Mouse (Mus musculus): ENCODE results near the gene Gm42906. TPM values are rescaled to one million over a fixed set of nuclear protein-coding genes. Genes with fewer than 3 reads are reported as not detected.
A peak's percentile ranks its signal among the peaks of the same experiment; 100 is the strongest.

The Gm42906 gene
- polyA plus RNA-seq, 1 experiment: not detected

GRCm38 (mm10) chr5:151368395-151369190 is 59.4 kb downstream of the Gm42906 start:
- no peaks in the 10 kb centered on the region for H3K27me3 ChIP-seq (ENCODE audit: control insufficient read depth, insufficient read depth, low read length, poor library complexity, severe bottlenecking)
- peak overlapping the region; percentile 94 for H3K4me3 ChIP-seq (ENCODE audit: low read depth, low read length)
- peak overlapping the region; percentile 97 for H3K27ac ChIP-seq (ENCODE audit: insufficient read depth, low read length)
- H3K36me3 ChIP-seq (ENCODE audit: control insufficient read depth, insufficient read depth, low read length, poor library complexity, severe bottlenecking): no peaks in the 10 kb centered on the region
- H3K9ac ChIP-seq (ENCODE audit: low read depth, poor library complexity, severe bottlenecking): peak overlapping the region; percentile 65
- H3K9me3 ChIP-seq (replicated peaks; ENCODE audit: control insufficient read depth, insufficient read depth, low read length, poor library complexity, severe bottlenecking): no peaks in the 10 kb centered on the region
- H3K4me1 ChIP-seq (ENCODE audit: control insufficient read depth, insufficient read depth, low read length): peaks cover 4% of the 10 kb centered on the region
- TF ChIP-seq CTCF (IDR thresholded peaks at IDR 0.05; ENCODE audit: low read depth, low read length): peak; percentile 62
- TF ChIP-seq EP300 (IDR thresholded peaks at IDR 0.05; ENCODE audit: insufficient read depth, low read depth, low read length): 0 out of 2 replicates have a peak, but pooled peaks have one; percentile 19
- peak; percentile 53 for TF ChIP-seq POLR2A (IDR thresholded peaks at IDR 0.05; ENCODE audit: insufficient read depth, low read length)

- H3K9me3 ChIP-seq (replicated peaks; ENCODE audit: control insufficient read depth, insufficient read depth, low read length, poor library complexity, severe bottlenecking): no peaks in the 10 kb centered on the region
- H3K27me3 ChIP-seq (ENCODE audit: control insufficient read depth, insufficient read depth, low read length, poor library complexity, severe bottlenecking): no peaks in the 10 kb centered on the region
- peak overlapping the region; percentile 74 for H3K4me3 ChIP-seq (ENCODE audit: low read depth, low read length)
- H3K9ac ChIP-seq (ENCODE audit: low read depth, poor library complexity, severe bottlenecking): peak overlapping the region; percentile 27
- TF ChIP-seq EP300 (IDR thresholded peaks at IDR 0.05; ENCODE audit: insufficient read depth, low read depth, low read length) (no peak), CTCF (IDR thresholded peaks at IDR 0.05; ENCODE audit: low read depth, low read length) (no peak), POLR2A (IDR thresholded peaks at IDR 0.05; ENCODE audit: insufficient read depth, low read length) (no peak)
- H3K36me3 ChIP-seq (ENCODE audit: control insufficient read depth, insufficient read depth, low read length, poor library complexity, severe bottlenecking): no peaks in the 10 kb centered on the region
- H3K4me1 ChIP-seq (ENCODE audit: control insufficient read depth, insufficient read depth, low read length): peaks cover 4% of the 10 kb centered on the region
- peak overlapping the region; percentile 80 for H3K27ac ChIP-seq (ENCODE audit: insufficient read depth, low read length)
Observed at GRCm38 (mm10) chr5:151367881-151368394, 60.0 kb downstream of the Gm42906 start.

GRCm38 (mm10) chr5:151367317-151367716 is 60.6 kb downstream of the Gm42906 start:
- Histone ChIP-seq H3K27me3 (ENCODE audit: control insufficient read depth, insufficient read depth, low read length, poor library complexity, severe bottlenecking) (no peaks in the 10 kb centered on the region), H3K27ac (ENCODE audit: insufficient read depth, low read length) (no peak overlapping the region), H3K4me1 (ENCODE audit: control insufficient read depth, insufficient read depth, low read length) (peaks cover 4% of the 10 kb centered on the region), H3K9me3 (replicated peaks; ENCODE audit: control insufficient read depth, insufficient read depth, low read length, poor library complexity, severe bottlenecking) (no peaks in the 10 kb centered on the region), H3K9ac (ENCODE audit: low read depth, poor library complexity, severe bottlenecking) (peak overlapping the region; percentile 27; the same call in 1 of the 2 replicates), H3K4me3 (ENCODE audit: low read depth, low read length) (no peak overlapping the region), H3K36me3 (ENCODE audit: control insufficient read depth, insufficient read depth, low read length, poor library complexity, severe bottlenecking) (no peaks in the 10 kb centered on the region)
- TF ChIP-seq CTCF (IDR thresholded peaks at IDR 0.05; ENCODE audit: low read depth, low read length) (no peak), POLR2A (IDR thresholded peaks at IDR 0.05; ENCODE audit: insufficient read depth, low read length) (no peak), EP300 (IDR thresholded peaks at IDR 0.05; ENCODE audit: insufficient read depth, low read depth, low read length) (no peak)

GRCm38 (mm10) chr5:151363343-151364000 is 64.5 kb downstream of the Gm42906 start:
- Histone ChIP-seq H3K36me3 (ENCODE audit: control insufficient read depth, insufficient read depth, low read length, poor library complexity, severe bottlenecking) (no peaks in the 10 kb centered on the region), H3K4me1 (ENCODE audit: control insufficient read depth, insufficient read depth, low read length) (peaks cover 4% of the 10 kb centered on the region), H3K9ac (ENCODE audit: low read depth, poor library complexity, severe bottlenecking) (no peak overlapping the region), H3K9me3 (replicated peaks; ENCODE audit: control insufficient read depth, insufficient read depth, low read length, poor library complexity, severe bottlenecking) (no peaks in the 10 kb centered on the region), H3K27ac (ENCODE audit: insufficient read depth, low read length) (no peak overlapping the region), H3K4me3 (ENCODE audit: low read depth, low read length) (no peak overlapping the region), H3K27me3 (ENCODE audit: control insufficient read depth, insufficient read depth, low read length, poor library complexity, severe bottlenecking) (no peaks in the 10 kb centered on the region)
- TF ChIP-seq CTCF (IDR thresholded peaks at IDR 0.05; ENCODE audit: low read depth, low read length): no peak
- no peak for TF ChIP-seq EP300 (IDR thresholded peaks at IDR 0.05; ENCODE audit: insufficient read depth, low read depth, low read length)
- no peak for TF ChIP-seq POLR2A (IDR thresholded peaks at IDR 0.05; ENCODE audit: insufficient read depth, low read length)

GRCm38 (mm10) chr5:151349616-151350015 is 78.3 kb downstream of the Gm42906 start:
- H3K9me3 ChIP-seq (replicated peaks; ENCODE audit: control insufficient read depth, insufficient read depth, low read length, poor library complexity, severe bottlenecking): 0 out of 2 replicates have a peak, but pooled peaks cover 3% of the 10 kb centered on the region
- H3K27ac ChIP-seq (ENCODE audit: insufficient read depth, low read length): no peak overlapping the region
- H3K9ac ChIP-seq (ENCODE audit: low read depth, poor library complexity, severe bottlenecking): no peak overlapping the region
- no peaks in the 10 kb centered on the region for H3K27me3 ChIP-seq (ENCODE audit: control insufficient read depth, insufficient read depth, low read length, poor library complexity, severe bottlenecking)
- no peak overlapping the region for H3K4me3 ChIP-seq (ENCODE audit: low read depth, low read length)
- H3K4me1 ChIP-seq (ENCODE audit: control insufficient read depth, insufficient read depth, low read length): no peaks in the 10 kb centered on the region
- TF ChIP-seq POLR2A (IDR thresholded peaks at IDR 0.05; ENCODE audit: insufficient read depth, low read length): no peak
- TF ChIP-seq EP300 (IDR thresholded peaks at IDR 0.05; ENCODE audit: insufficient read depth, low read depth, low read length): no peak
- TF ChIP-seq CTCF (IDR thresholded peaks at IDR 0.05; ENCODE audit: low read depth, low read length): no peak
- no peaks in the 10 kb centered on the region for H3K36me3 ChIP-seq (ENCODE audit: control insufficient read depth, insufficient read depth, low read length, poor library complexity, severe bottlenecking)
